Comparison of ENCODE assay signal across 9 mouse cellular contexts in genomic region chr10:95898471-95899154, GRCm38 (mm10). TPM values are rescaled to one million over a fixed set of nuclear protein-coding genes. Genes with fewer than 3 reads are reported as not detected.
DNase-seq lines count a peak whose midpoint lies in the region; ATAC-seq lines count a peak whose summit lies in the region.
"Had no signal": no experiment of that assay in that cellular context is flagged by ENCODE, and none has a peak within 500 bp of the region (broad histone marks: within the 10 kb centered on the region; RNA-seq: fewer than 3 reads in every experiment).

No protein-coding gene starts in this region.

- no peaks in the 10 kb centered on the region for H3K9me3 ChIP-seq in limb, embryonic 13.5 days
- no peaks in the 10 kb centered on the region for H3K9me3 ChIP-seq in stomach, embryonic 16.5 days (replicated peaks; ENCODE audit: control insufficient read depth, low read length)
- H3K9me3 ChIP-seq: heart, embryonic 15.5 days had no signal

- H3K9ac ChIP-seq in limb, embryonic 13.5 days: no peak overlapping the region
- H3K9ac ChIP-seq in stomach, embryonic 16.5 days (ENCODE audit: low read length): no peak overlapping the region
- H3K9ac ChIP-seq: heart, embryonic 15.5 days had no signal

- H3K4me1 ChIP-seq in limb, embryonic 13.5 days: peaks cover 8% of the 10 kb centered on the region; the same call in 1 of the 2 replicates
- no peaks in the 10 kb centered on the region for H3K4me1 ChIP-seq in stomach, embryonic 16.5 days (ENCODE audit: control insufficient read depth, insufficient read depth, low read length)

- WGBS in limb, embryonic 13.5 days: 66% methylated on average over 5 of the region's 5 CpGs
- 63% methylated on average over 5 of the region's 5 CpGs for WGBS in stomach, embryonic 16.5 days

- peak; percentile 13 to 71 for DNase-seq in adrenal gland, adult (ENCODE audit: inconsistent age in 2 of 2, low spot score in 1 of 2)
- no peak for DNase-seq in adrenal gland, postnatal 25 days
- DNase-seq in left cerebral cortex, adult 11 months (ENCODE audit: low spot score): peak; percentile 17
- DNase-seq in left cerebral cortex, postnatal 10 days (ENCODE audit: extremely low spot score in 1 of 2, low spot score in 2 of 2): no peak
- peak; percentile 72 for DNase-seq in R1 (ENCODE audit: low read depth, low spot score)
- DNase-seq in heart, postnatal 36 days: peak; percentile 12 to 14

- H3K4me2 ChIP-seq in limb, embryonic 13.5 days (replicated peaks): no peak overlapping the region
- H3K4me2 ChIP-seq in stomach, embryonic 16.5 days (ENCODE audit: low read depth, low read length): no peak overlapping the region
- H3K4me2 ChIP-seq: heart, embryonic 15.5 days had no signal

- H3K27ac ChIP-seq in limb, embryonic 13.5 days: no peak overlapping the region
- H3K27ac ChIP-seq in stomach, embryonic 16.5 days (ENCODE audit: low read length): no peak overlapping the region
- H3K27ac ChIP-seq: heart, embryonic 15.5 days had no signal

- no peaks in the 10 kb centered on the region for H3K27me3 ChIP-seq in limb, embryonic 13.5 days
- H3K27me3 ChIP-seq in stomach, embryonic 16.5 days (ENCODE audit: control insufficient read depth, insufficient read depth, low read length): no peaks in the 10 kb centered on the region
- H3K27me3 ChIP-seq: heart, embryonic 15.5 days had no signal

- no peak overlapping the region for H3K4me3 ChIP-seq in limb, embryonic 13.5 days
- no peak overlapping the region for H3K4me3 ChIP-seq in stomach, embryonic 16.5 days (replicated peaks; ENCODE audit: low read length)
- H3K4me3 ChIP-seq: heart, embryonic 15.5 days had no signal

- intact Hi-C loops in left cerebral cortex, postnatal 10 days (cut with DNase I): loop anchor here (5.0 to 10.0 kb wide), 2 partner anchors 134 to 414 kb away; no protein-coding TSS in a partner anchor
- intact Hi-C loops in heart, postnatal 36 days (cut with DNase I): loop anchor here (1.0 to 10.0 kb wide), 5 partner anchors 135 to 904 kb away; partner anchors contain the start of gene Mrpl42

- peak; percentile 19; the same call in 1 of the 2 replicates for ATAC-seq in limb, embryonic 13.5 days (ENCODE audit: low FRiP score, low read depth)
- ATAC-seq in stomach, embryonic 16.5 days (ENCODE audit: insufficient read depth, low FRiP score): 0 out of 2 replicates have a peak, but pooled peaks have one; percentile 21

- no peaks in the 10 kb centered on the region for H3K36me3 ChIP-seq in limb, embryonic 13.5 days
- H3K36me3 ChIP-seq in stomach, embryonic 16.5 days (ENCODE audit: control insufficient read depth, insufficient read depth, low read length): no peaks in the 10 kb centered on the region
- H3K36me3 ChIP-seq: heart, embryonic 15.5 days had no signal

RNA-seq across cellular contexts. Expression of gene Eea1, which starts 41.8 kb away (rescaled TPM):
- 36.6 and 38.4 TPM in 2 replicates for total RNA-seq in adrenal gland, postnatal 25 days (2021)
- 10 to 100 TPM; 23.9 to 25.2 TPM for total RNA-seq in left cerebral cortex, postnatal 10 days (2021)
- total RNA-seq in heart, postnatal 36 days (2021): 10 to 100 TPM; 31.4 to 36.0 TPM
- 17.6 and 19.4 TPM in 2 replicates for polyA plus RNA-seq in limb, embryonic 13.5 days (2015; fragmentation: Nextera tagmentation; extraction: Ambion mirVana)
- polyA plus RNA-seq in stomach, embryonic 16.5 days (2015; fragmentation: Nextera tagmentation; extraction: Ambion mirVana): 16.7 and 18.1 TPM in 2 replicates

RNA-seq across cellular contexts. Expression of gene Gm33543, which starts 55.9 kb away (rescaled TPM):
- not detected in 2 replicates for total RNA-seq in adrenal gland, postnatal 25 days (2021)
- not detected for total RNA-seq in left cerebral cortex, postnatal 10 days (2021)
- total RNA-seq in heart, postnatal 36 days (2021): 1 to 10 TPM; 2.0 to 2.7 TPM
- not detected in 2 replicates for polyA plus RNA-seq in limb, embryonic 13.5 days (2015; fragmentation: Nextera tagmentation; extraction: Ambion mirVana)
- not detected in 2 replicates for polyA plus RNA-seq in stomach, embryonic 16.5 days (2015; fragmentation: Nextera tagmentation; extraction: Ambion mirVana)
- polyA plus RNA-seq: heart, embryonic 15.5 days had no signal

Comparison
In these comparisons a context has a peak if more than half of its experiments do, and no peak if none do; other contexts are left out.
1. DNase-seq: peak in adrenal gland, adult (2 of 2), left cerebral cortex, adult 11 months (single experiment), R1 (single experiment) and heart, postnatal 36 days (2 of 2); none in adrenal gland, postnatal 25 days (single experiment) and left cerebral cortex, postnatal 10 days (0 of 2).